Mouse (Mus musculus) testis, postnatal 14 days (tissue): ENCODE data around the gene Tprgl.

ENCODE experiments used
- DNase-seq: peaks from one replicate; pipeline ENCODE4 v3.0.0; 2021; ENCODE audit warnings: low spot score

Gene Tprgl

DNA sequence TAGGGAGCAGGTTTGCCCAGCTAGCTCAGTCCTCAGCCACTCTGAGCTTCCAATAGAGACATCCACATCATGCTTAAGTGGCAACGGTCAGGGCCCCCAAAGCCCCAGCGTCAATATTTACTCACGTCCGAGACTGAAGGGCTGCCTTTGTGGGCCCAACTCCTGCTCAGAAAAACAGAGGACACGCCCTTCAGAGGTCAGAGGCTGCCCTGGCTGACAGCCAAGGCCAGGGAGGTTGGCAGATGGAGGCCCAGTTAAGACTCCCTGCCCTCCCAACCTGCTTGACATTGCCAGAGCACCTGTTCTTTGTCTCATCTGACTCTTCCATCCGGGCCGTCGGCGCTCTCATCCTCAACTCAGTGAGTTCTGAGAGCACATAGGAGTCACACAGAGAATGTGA is 41.7 kb downstream of the Tprgl start:
- DNase-seq, result no peak

- no peak for DNase-seq
These were observed 44.0 kb downstream of the Tprgl start for GRCm38 (mm10) chr4:154116421-154116820.

DNA sequence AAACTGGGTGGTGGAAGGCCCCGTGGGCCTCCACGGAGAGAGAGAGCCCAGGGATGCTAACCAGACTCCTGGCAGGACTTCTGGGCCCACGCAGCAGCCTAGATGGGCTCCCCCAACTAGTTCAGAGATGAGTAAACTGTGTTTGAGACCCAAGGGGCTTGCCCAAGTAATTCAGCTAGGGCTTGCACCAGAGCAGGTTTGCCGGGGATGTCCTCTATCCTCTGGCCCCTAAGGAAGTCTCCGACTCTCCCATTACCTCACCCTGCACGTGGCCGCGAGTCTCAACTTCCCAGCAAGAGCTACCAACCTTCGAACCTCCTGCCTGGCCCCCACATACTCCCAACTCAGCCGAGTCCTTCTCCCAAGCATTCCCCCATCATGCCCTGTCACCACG is 50.6 kb downstream of the Tprgl start:
- DNase-seq, result no peak

DNA sequence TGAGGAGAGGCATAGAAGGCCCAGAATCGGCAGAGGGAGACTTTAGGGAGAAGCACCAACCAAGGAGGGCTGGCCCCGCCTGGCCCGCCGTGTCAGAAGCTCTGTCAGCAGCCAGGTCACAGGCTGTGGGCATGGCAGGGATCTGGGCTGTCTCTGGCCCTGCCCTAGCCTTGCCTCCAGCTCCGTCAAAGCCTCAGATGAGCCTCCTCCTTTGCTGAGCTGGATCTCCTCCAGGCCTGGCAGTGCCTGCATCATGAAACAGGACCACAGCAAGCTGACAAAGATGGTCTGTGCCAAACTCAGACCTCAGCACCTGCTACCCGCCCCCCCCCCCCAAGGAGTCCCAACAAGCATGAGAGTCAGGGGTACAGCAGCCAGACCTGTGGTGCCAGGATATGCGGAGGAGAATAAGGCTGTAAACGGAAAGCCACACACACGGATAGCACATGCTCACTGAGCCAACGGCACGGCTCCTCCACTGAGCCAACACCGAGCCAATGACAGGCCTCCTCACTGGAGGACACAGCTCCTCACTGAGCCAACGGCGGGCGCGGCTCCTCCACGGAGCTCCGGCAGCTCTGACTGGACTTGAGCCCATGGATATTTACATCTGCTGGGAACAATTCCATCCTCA is 51.1 kb downstream of the Tprgl start:
- DNase-seq, result no peak
